Mouse (Mus musculus): Measurements from ENCODE around the gene Rflna.

DNA sequence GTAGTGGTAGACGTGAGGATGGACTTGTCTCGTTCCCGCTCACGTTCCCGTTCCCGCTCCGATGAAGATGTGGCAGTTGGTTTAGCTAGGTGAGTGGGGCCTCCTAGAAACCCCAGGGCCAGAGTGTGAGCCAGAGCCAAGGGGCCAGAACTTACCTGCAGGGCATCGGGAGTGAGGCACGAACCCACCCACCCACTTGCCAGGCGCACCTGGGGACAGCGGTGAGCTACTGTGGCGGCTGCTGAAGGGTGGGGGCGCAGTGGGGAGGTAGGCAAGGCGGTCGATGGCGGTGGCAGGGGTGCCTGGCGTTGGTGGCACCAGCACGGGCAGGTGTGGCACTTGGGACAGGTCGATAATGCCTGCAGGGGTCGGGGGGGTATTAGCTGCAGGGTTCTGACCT, 25.9 kb downstream of the Rflna start:
- TF ChIP-seq CTCF (IDR thresholded peaks at IDR 0.05; ENCODE audit: low read depth, low read length) (no peak), POLR2A (IDR thresholded peaks at IDR 0.05; ENCODE audit: borderline replicate concordance, low read depth, low read length) (no peak)
